Mouse (Mus musculus): ENCODE results near the gene Gm5767. TPM values are rescaled to one million over a fixed set of nuclear protein-coding genes. Genes with fewer than 3 reads are reported as not detected.

Gene Gm5767
- polyA plus RNA-seq (2015; fragmentation: Nextera tagmentation; extraction: Ambion mirVana): not detected in 2 replicates

GRCm38 (mm10) chr16:8680470-8680869 is at the start of gene Gm5767:
Gm5767 (plus strand) TSS chr16:8680770.
- Histone ChIP-seq H3K27me3 (ENCODE audit: control insufficient read depth, insufficient read depth, low read length) (no peaks in the 10 kb centered on the region), H3K9ac (ENCODE audit: low read length) (no peak within 1 kb of the TSS), H3K27ac (ENCODE audit: low read length) (no peak within 1 kb of the TSS), H3K36me3 (ENCODE audit: control insufficient read depth, insufficient read depth, low read length) (no peaks in the 10 kb centered on the region), H3K4me2 (ENCODE audit: low read depth, low read length) (no peak within 1 kb of the TSS), H3K4me1 (ENCODE audit: control insufficient read depth, insufficient read depth, low read length) (peaks cover 4% of the 10 kb centered on the region), H3K4me3 (replicated peaks; ENCODE audit: low read length) (no peak within 1 kb of the TSS), H3K9me3 (replicated peaks; ENCODE audit: control insufficient read depth, low read length) (no peaks in the 10 kb centered on the region)
- ATAC-seq (ENCODE audit: insufficient read depth, low FRiP score): no peak
- 79% methylated on average over 5 of the region's 5 CpGs for WGBS

- ATAC-seq (ENCODE audit: insufficient read depth, low FRiP score): no peak
- WGBS: 83% methylated on average over 5 of the region's 5 CpGs
- Histone ChIP-seq H3K36me3 (ENCODE audit: control insufficient read depth, insufficient read depth, low read length) (peaks cover 10% of the 10 kb centered on the region; the same call in 1 of the 2 replicates), H3K9ac (ENCODE audit: low read length) (no peak overlapping the region), H3K27ac (ENCODE audit: low read length) (no peak overlapping the region), H3K4me3 (replicated peaks; ENCODE audit: low read length) (no peak overlapping the region), H3K27me3 (ENCODE audit: control insufficient read depth, insufficient read depth, low read length) (no peaks in the 10 kb centered on the region), H3K4me1 (ENCODE audit: control insufficient read depth, insufficient read depth, low read length) (peaks cover 6% of the 10 kb centered on the region), H3K4me2 (ENCODE audit: low read depth, low read length) (no peak overlapping the region), H3K9me3 (replicated peaks; ENCODE audit: control insufficient read depth, low read length) (no peaks in the 10 kb centered on the region)
Observed at GRCm38 (mm10) chr16:8631428-8631827, 49.1 kb upstream of the Gm5767 start.

GRCm38 (mm10) chr16:8636867-8637216 is 43.7 kb upstream of the Gm5767 start:
- H3K9ac ChIP-seq (ENCODE audit: low read length): peak overlapping the region; percentile 89
- H3K27me3 ChIP-seq (ENCODE audit: control insufficient read depth, insufficient read depth, low read length): no peaks in the 10 kb centered on the region
- H3K4me1 ChIP-seq (ENCODE audit: control insufficient read depth, insufficient read depth, low read length): peaks cover 16% of the 10 kb centered on the region
- H3K36me3 ChIP-seq (ENCODE audit: control insufficient read depth, insufficient read depth, low read length): peaks cover 10% of the 10 kb centered on the region; the same call in 1 of the 2 replicates
- H3K9me3 ChIP-seq (replicated peaks; ENCODE audit: control insufficient read depth, low read length): no peaks in the 10 kb centered on the region
- H3K4me3 ChIP-seq (replicated peaks; ENCODE audit: low read length): peak overlapping the region; percentile 75
- peak overlapping the region; percentile 89 for H3K27ac ChIP-seq (ENCODE audit: low read length)
- under 1% methylated on average over 13 of the region's 13 CpGs for WGBS
- ATAC-seq (ENCODE audit: insufficient read depth, low FRiP score): peak; percentile 22; the same call in 1 of the 2 replicates
- peak overlapping the region; percentile 93 for H3K4me2 ChIP-seq (ENCODE audit: low read depth, low read length)

GRCm38 (mm10) chr16:8637217-8638051 is 43.1 kb upstream of the Gm5767 start, which contains the start of the genes Pmm2 and Tmem186:
Pmm2 (plus strand) TSS chr16:8637674.
Tmem186 (minus strand) TSS chr16:8637712.
- Histone ChIP-seq H3K9ac (ENCODE audit: low read length) (peak within 1 kb of the TSS; percentile 89), H3K4me3 (replicated peaks; ENCODE audit: low read length) (peak within 1 kb of the TSS; percentile 75), H3K27ac (ENCODE audit: low read length) (peak within 1 kb of the TSS; percentile 89), H3K27me3 (ENCODE audit: control insufficient read depth, insufficient read depth, low read length) (no peaks in the 10 kb centered on the region), H3K36me3 (ENCODE audit: control insufficient read depth, insufficient read depth, low read length) (peaks cover 4% of the 10 kb centered on the region; the same call in 1 of the 2 replicates), H3K4me2 (ENCODE audit: low read depth, low read length) (peak within 1 kb of the TSS; percentile 93), H3K4me1 (ENCODE audit: control insufficient read depth, insufficient read depth, low read length) (peaks cover 16% of the 10 kb centered on the region), H3K9me3 (replicated peaks; ENCODE audit: control insufficient read depth, low read length) (no peaks in the 10 kb centered on the region)
- ATAC-seq (ENCODE audit: insufficient read depth, low FRiP score): peak; percentile 93
- under 1% methylated on average over 59 of the region's 59 CpGs for WGBS

GRCm38 (mm10) chr16:8638131-8638530 is 42.4 kb upstream of the Gm5767 start:
- peak overlapping the region; percentile 89 for H3K9ac ChIP-seq (ENCODE audit: low read length)
- H3K27me3 ChIP-seq (ENCODE audit: control insufficient read depth, insufficient read depth, low read length): no peaks in the 10 kb centered on the region
- H3K9me3 ChIP-seq (replicated peaks; ENCODE audit: control insufficient read depth, low read length): no peaks in the 10 kb centered on the region
- no peak for ATAC-seq (ENCODE audit: insufficient read depth, low FRiP score)
- H3K4me1 ChIP-seq (ENCODE audit: control insufficient read depth, insufficient read depth, low read length): peaks cover 16% of the 10 kb centered on the region
- peak overlapping the region; percentile 75 for H3K4me3 ChIP-seq (replicated peaks; ENCODE audit: low read length)
- H3K36me3 ChIP-seq (ENCODE audit: control insufficient read depth, insufficient read depth, low read length): peaks cover 7% of the 10 kb centered on the region
- WGBS: 26% methylated on average over 7 of the region's 7 CpGs
- H3K4me2 ChIP-seq (ENCODE audit: low read depth, low read length): peak overlapping the region; percentile 56
- H3K27ac ChIP-seq (ENCODE audit: low read length): peak overlapping the region; percentile 89

GRCm38 (mm10) chr16:8639466-8640191 is 40.9 kb upstream of the Gm5767 start:
- H3K4me1 ChIP-seq (ENCODE audit: control insufficient read depth, insufficient read depth, low read length): peaks cover 16% of the 10 kb centered on the region
- H3K4me3 ChIP-seq (replicated peaks; ENCODE audit: low read length): no peak overlapping the region
- H3K9ac ChIP-seq (ENCODE audit: low read length): no peak overlapping the region
- H3K27me3 ChIP-seq (ENCODE audit: control insufficient read depth, insufficient read depth, low read length): no peaks in the 10 kb centered on the region
- H3K27ac ChIP-seq (ENCODE audit: low read length): no peak overlapping the region
- WGBS: 71% methylated on average over 11 of the region's 11 CpGs
- H3K36me3 ChIP-seq (ENCODE audit: control insufficient read depth, insufficient read depth, low read length): peaks cover 17% of the 10 kb centered on the region
- H3K4me2 ChIP-seq (ENCODE audit: low read depth, low read length): no peak overlapping the region
- no peak for ATAC-seq (ENCODE audit: insufficient read depth, low FRiP score)
- H3K9me3 ChIP-seq (replicated peaks; ENCODE audit: control insufficient read depth, low read length): no peaks in the 10 kb centered on the region

GRCm38 (mm10) chr16:8643855-8644254 is 36.7 kb upstream of the Gm5767 start:
- Histone ChIP-seq H3K27me3 (ENCODE audit: control insufficient read depth, insufficient read depth, low read length) (no peaks in the 10 kb centered on the region), H3K4me3 (replicated peaks; ENCODE audit: low read length) (no peak overlapping the region), H3K4me2 (ENCODE audit: low read depth, low read length) (no peak overlapping the region), H3K9me3 (replicated peaks; ENCODE audit: control insufficient read depth, low read length) (no peaks in the 10 kb centered on the region), H3K36me3 (ENCODE audit: control insufficient read depth, insufficient read depth, low read length) (peaks cover 20% of the 10 kb centered on the region), H3K27ac (ENCODE audit: low read length) (no peak overlapping the region), H3K4me1 (ENCODE audit: control insufficient read depth, insufficient read depth, low read length) (peaks cover under 1% of the 10 kb centered on the region), H3K9ac (ENCODE audit: low read length) (no peak overlapping the region)
- WGBS: 66% methylated on average over 2 of the region's 2 CpGs
- peak; percentile 76; the same call in 1 of the 2 replicates for ATAC-seq (ENCODE audit: insufficient read depth, low FRiP score)

- no peak overlapping the region for H3K27ac ChIP-seq (ENCODE audit: low read length)
Observed at GRCm38 (mm10) chr16:8645546-8645945, 35.0 kb upstream of the Gm5767 start.

GRCm38 (mm10) chr16:8650007-8650406 is 30.6 kb upstream of the Gm5767 start:
- no peak for ATAC-seq (ENCODE audit: insufficient read depth, low FRiP score)
- 91% methylated on average over 3 of the region's 3 CpGs for WGBS
- no peaks in the 10 kb centered on the region for H3K27me3 ChIP-seq (ENCODE audit: control insufficient read depth, insufficient read depth, low read length)
- H3K9me3 ChIP-seq (replicated peaks; ENCODE audit: control insufficient read depth, low read length): no peaks in the 10 kb centered on the region
- H3K9ac ChIP-seq (ENCODE audit: low read length): no peak overlapping the region
- no peak overlapping the region for H3K4me2 ChIP-seq (ENCODE audit: low read depth, low read length)
- H3K27ac ChIP-seq (ENCODE audit: low read length): no peak overlapping the region
- H3K4me3 ChIP-seq (replicated peaks; ENCODE audit: low read length): no peak overlapping the region
- H3K36me3 ChIP-seq (ENCODE audit: control insufficient read depth, insufficient read depth, low read length): peaks cover 21% of the 10 kb centered on the region
- H3K4me1 ChIP-seq (ENCODE audit: control insufficient read depth, insufficient read depth, low read length): no peaks in the 10 kb centered on the region

More at GRCm38 (mm10) chr16:8645546-8645945, 35.0 kb upstream of the Gm5767 start:
- Histone ChIP-seq H3K4me1 (ENCODE audit: control insufficient read depth, insufficient read depth, low read length) (no peaks in the 10 kb centered on the region), H3K36me3 (ENCODE audit: control insufficient read depth, insufficient read depth, low read length) (peaks cover 24% of the 10 kb centered on the region), H3K9ac (ENCODE audit: low read length) (no peak overlapping the region), H3K27me3 (ENCODE audit: control insufficient read depth, insufficient read depth, low read length) (no peaks in the 10 kb centered on the region), H3K9me3 (replicated peaks; ENCODE audit: control insufficient read depth, low read length) (no peaks in the 10 kb centered on the region), H3K4me2 (ENCODE audit: low read depth, low read length) (no peak overlapping the region), H3K4me3 (replicated peaks; ENCODE audit: low read length) (no peak overlapping the region)
- 75% methylated on average over 6 of the region's 6 CpGs for WGBS
- ATAC-seq (ENCODE audit: insufficient read depth, low FRiP score): no peak
